Mouse (Mus musculus) hindbrain, embryonic 12.5 days (tissue): Measurements from ENCODE around the gene Slc43a3. TPM values are rescaled to one million over a fixed set of nuclear protein-coding genes. Genes with fewer than 3 reads are reported as not detected.

Experiments used
- ATAC-seq: fragments of 200-750 bp; cut with Nextera tagmentation; 2 replicates; pipeline ENCODE4 v1.8.0; 2017; ENCODE audit warnings: moderate TSS enrichment; ENCODE audit not compliant: low FRiP score
- H3K27ac ChIP-seq: fragments of 300-500 bp; sonication (generic); 2 replicates; pipeline ENCODE4 v1.5.1; 2016; ENCODE audit warnings: mild to moderate bottlenecking
- H3K27me3 ChIP-seq: fragments of 300-500 bp; sonication (generic); 2 replicates; pipeline ENCODE4 v1.6.1; 2016; ENCODE audit warnings: mild to moderate bottlenecking
- H3K36me3 ChIP-seq: fragments of 300-500 bp; sonication (generic); 2 replicates; pipeline ENCODE4 v1.6.1; 2016; ENCODE audit warnings: mild to moderate bottlenecking
- H3K4me1 ChIP-seq: fragments of 300-500 bp; sonication (generic); 2 replicates; pipeline ENCODE4 v1.6.1; 2016
- H3K4me2 ChIP-seq: fragments of 300-500 bp; sonication (generic); replicated peaks from 2 replicates; pipeline ENCODE4 v1.6.1; 2016; ENCODE audit warnings: mild to moderate bottlenecking
- H3K4me3 ChIP-seq: fragments of 300-500 bp; sonication (generic); 2 replicates; pipeline ENCODE4 v1.5.1; 2016; ENCODE audit warnings: mild to moderate bottlenecking
- H3K9ac ChIP-seq: fragments of 300-500 bp; sonication (generic); 2 replicates; pipeline ENCODE4 v1.6.1; 2016; ENCODE audit warnings: mild to moderate bottlenecking, moderate library complexity
- H3K9me3 ChIP-seq: fragments of 300-500 bp; sonication (generic); replicated peaks from 2 replicates; pipeline ENCODE4 v1.6.1; 2016; ENCODE audit warnings: mild to moderate bottlenecking
- WGBS: fragments of 180-500 bp; shearing (Covaris S2); methylation state at CpG from one replicate; pipeline ENCODE4 v1.1.7; 2016; 5-methylcytosine and 5-hydroxymethylcytosine counted together
- polyA plus RNA-seq: library from polyadenylated mRNA; unstranded; fragments of >200 nt; fragmentation: Nextera tagmentation; extraction: Ambion mirVana; gene quantifications from 2 replicates; pipeline ENCODE4 v1.2.1, GENCODE M21; 2016

Slc43a3 gene
- polyA plus RNA-seq, 1 experiment from 2014 or later, result 20.7 TPM

- Histone ChIP-seq H3K27me3 (no peaks in the 10 kb centered on the region), H3K9me3 (no peaks in the 10 kb centered on the region), H3K36me3 (no peaks in the 10 kb centered on the region), H3K4me1 (peaks cover 3% of the 10 kb centered on the region; the same call in 1 of the 2 replicates), H3K4me3 (no peak overlapping the region), H3K9ac (no peak overlapping the region), H3K4me2 (no peak overlapping the region), H3K27ac (no peak overlapping the region)
- ATAC-seq, result no peak
- WGBS, result 90% methylated on average over 2 of the region's 2 CpGs
These were observed 5.0 kb downstream of the Slc43a3 start for GRCm38 (mm10) chr2:84941332-84941731.

- ATAC-seq, result no peak
- no peaks in the 10 kb centered on the region for H3K9me3 ChIP-seq
- no peak overlapping the region for H3K9ac ChIP-seq
- no peak overlapping the region for H3K4me3 ChIP-seq
- no peak overlapping the region for H3K4me2 ChIP-seq
- no peaks in the 10 kb centered on the region for H3K36me3 ChIP-seq
- H3K27me3 ChIP-seq, result no peaks in the 10 kb centered on the region
- no peaks in the 10 kb centered on the region for H3K4me1 ChIP-seq
- 93% methylated on average over 4 of the region's 4 CpGs for WGBS
- H3K27ac ChIP-seq, result no peak overlapping the region
These were observed 5.4 kb downstream of the Slc43a3 start for GRCm38 (mm10) chr2:84941795-84942194.

GRCm38 (mm10) chr2:84947154-84947771 is 10.9 kb downstream of the Slc43a3 start:
- no peaks in the 10 kb centered on the region for H3K9me3 ChIP-seq
- no peak overlapping the region for H3K27ac ChIP-seq
- no peak for ATAC-seq
- 89% methylated on average over 3 of the region's 3 CpGs for WGBS
- no peaks in the 10 kb centered on the region for H3K4me1 ChIP-seq
- H3K27me3 ChIP-seq, result no peaks in the 10 kb centered on the region
- no peaks in the 10 kb centered on the region for H3K36me3 ChIP-seq
- H3K4me2 ChIP-seq, result no peak overlapping the region
- no peak overlapping the region for H3K4me3 ChIP-seq
- no peak overlapping the region for H3K9ac ChIP-seq

- no peak overlapping the region for H3K4me3 ChIP-seq
- no peak for ATAC-seq
- 87% methylated on average over 7 of the region's 7 CpGs for WGBS
- H3K36me3 ChIP-seq, result no peaks in the 10 kb centered on the region
- H3K9ac ChIP-seq, result no peak overlapping the region
- no peaks in the 10 kb centered on the region for H3K27me3 ChIP-seq
- H3K9me3 ChIP-seq, result no peaks in the 10 kb centered on the region
- no peak overlapping the region for H3K27ac ChIP-seq
- no peaks in the 10 kb centered on the region for H3K4me1 ChIP-seq
- no peak overlapping the region for H3K4me2 ChIP-seq
These were observed 11.9 kb downstream of the Slc43a3 start for GRCm38 (mm10) chr2:84948252-84948651.

GRCm38 (mm10) chr2:84948721-84949120 is 12.3 kb downstream of the Slc43a3 start:
- no peak for ATAC-seq
- Histone ChIP-seq H3K27ac (no peak overlapping the region), H3K36me3 (no peaks in the 10 kb centered on the region), H3K9ac (no peak overlapping the region), H3K4me1 (no peaks in the 10 kb centered on the region), H3K4me2 (no peak overlapping the region), H3K27me3 (no peaks in the 10 kb centered on the region), H3K9me3 (no peaks in the 10 kb centered on the region), H3K4me3 (no peak overlapping the region)
- 93% methylated on average over 2 of the region's 2 CpGs for WGBS

DNA sequence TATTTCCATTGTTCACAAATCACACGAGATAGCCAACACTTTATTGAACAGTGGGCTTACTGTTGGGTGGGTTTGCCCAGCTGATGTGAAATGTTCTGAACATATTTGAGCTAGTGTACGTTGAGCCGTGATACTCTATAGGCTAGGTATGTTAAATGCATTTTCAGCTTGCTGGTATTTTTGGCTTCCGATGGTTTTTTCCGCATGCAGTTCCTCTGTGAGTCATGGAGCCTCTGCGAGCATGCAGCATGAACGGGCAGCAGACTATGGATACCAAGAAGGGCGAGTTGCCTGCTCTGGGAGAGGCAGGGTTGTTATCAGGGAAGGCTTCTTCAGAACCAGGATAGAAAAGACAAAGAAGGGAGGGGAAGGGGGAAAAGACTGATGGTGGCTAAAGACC is 14.6 kb downstream of the Slc43a3 start:
- ATAC-seq, result no peak
- no peaks in the 10 kb centered on the region for H3K9me3 ChIP-seq
- H3K9ac ChIP-seq, result no peak overlapping the region
- 95% methylated on average over 8 of the region's 8 CpGs for WGBS
- no peaks in the 10 kb centered on the region for H3K36me3 ChIP-seq
- no peaks in the 10 kb centered on the region for H3K4me1 ChIP-seq
- no peak overlapping the region for H3K4me3 ChIP-seq
- H3K27me3 ChIP-seq, result no peaks in the 10 kb centered on the region
- H3K27ac ChIP-seq, result no peak overlapping the region
- H3K4me2 ChIP-seq, result no peak overlapping the region

DNA sequence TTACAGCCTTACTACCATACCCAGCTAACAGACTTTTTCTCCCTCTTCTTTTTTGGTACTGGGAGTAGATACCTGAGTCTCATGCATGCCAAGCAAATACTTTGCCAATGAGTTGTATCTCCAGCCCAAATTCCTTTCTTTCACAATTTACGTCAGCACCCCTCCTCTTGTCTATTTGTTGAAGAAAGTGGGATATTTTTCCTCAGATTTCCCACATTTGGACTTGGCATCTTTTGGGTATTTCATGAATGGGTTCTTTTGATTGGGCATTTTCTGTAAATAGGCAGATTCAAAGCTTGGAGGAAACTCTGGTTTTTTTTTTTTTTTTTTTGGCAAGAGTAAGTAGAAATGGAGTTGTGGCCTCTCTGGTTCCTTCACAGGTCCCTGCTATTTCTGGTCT is 15.9 kb downstream of the Slc43a3 start:
- H3K4me1 ChIP-seq, result no peaks in the 10 kb centered on the region
- H3K27ac ChIP-seq, result no peak overlapping the region
- no peaks in the 10 kb centered on the region for H3K36me3 ChIP-seq
- no peak overlapping the region for H3K4me3 ChIP-seq
- 97% methylated on average over 1 of the region's 1 CpGs for WGBS
- H3K9ac ChIP-seq, result no peak overlapping the region
- no peak for ATAC-seq
- H3K4me2 ChIP-seq, result no peak overlapping the region
- H3K27me3 ChIP-seq, result no peaks in the 10 kb centered on the region
- H3K9me3 ChIP-seq, result no peaks in the 10 kb centered on the region

DNA sequence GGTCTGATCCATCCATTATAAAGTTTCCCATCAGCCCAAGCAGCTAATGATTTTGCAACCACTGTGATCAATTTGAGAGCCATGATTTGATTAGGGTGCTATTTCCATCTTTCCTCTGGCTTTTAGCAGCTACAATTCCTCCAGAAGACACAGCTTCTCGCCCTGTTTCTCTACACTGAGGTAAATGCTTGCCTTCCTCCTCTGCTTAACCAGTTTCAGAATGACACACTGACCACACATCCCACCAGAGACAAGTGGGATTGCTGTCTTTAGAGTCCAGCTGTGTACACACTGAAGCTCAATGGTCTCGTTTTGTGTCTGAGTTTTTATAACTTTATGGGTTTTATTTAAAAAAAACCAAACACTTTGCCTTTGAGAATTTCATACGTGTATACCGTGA is 16.3 kb downstream of the Slc43a3 start:
- no peaks in the 10 kb centered on the region for H3K9me3 ChIP-seq
- no peak overlapping the region for H3K4me2 ChIP-seq
- H3K4me3 ChIP-seq, result no peak overlapping the region
- no peak overlapping the region for H3K27ac ChIP-seq
- no peak overlapping the region for H3K9ac ChIP-seq
- H3K36me3 ChIP-seq, result no peaks in the 10 kb centered on the region
- H3K4me1 ChIP-seq, result no peaks in the 10 kb centered on the region
- ATAC-seq, result no peak
- 84% methylated on average over 4 of the region's 4 CpGs for WGBS
- no peaks in the 10 kb centered on the region for H3K27me3 ChIP-seq

GRCm38 (mm10) chr2:84955435-84955834 is 19.1 kb downstream of the Slc43a3 start:
- ATAC-seq, result no peak
- no peak overlapping the region for H3K9ac ChIP-seq
- no peaks in the 10 kb centered on the region for H3K27me3 ChIP-seq
- H3K4me3 ChIP-seq, result no peak overlapping the region
- H3K4me1 ChIP-seq, result no peaks in the 10 kb centered on the region
- no peak overlapping the region for H3K27ac ChIP-seq
- no peak overlapping the region for H3K4me2 ChIP-seq
- no peaks in the 10 kb centered on the region for H3K36me3 ChIP-seq
- no peaks in the 10 kb centered on the region for H3K9me3 ChIP-seq
- WGBS, result 91% methylated on average over 9 of the region's 9 CpGs

GRCm38 (mm10) chr2:84956274-84956673 is 19.9 kb downstream of the Slc43a3 start:
- Histone ChIP-seq H3K4me2 (no peak overlapping the region), H3K4me1 (no peaks in the 10 kb centered on the region), H3K9me3 (no peaks in the 10 kb centered on the region), H3K27me3 (no peaks in the 10 kb centered on the region), H3K36me3 (no peaks in the 10 kb centered on the region), H3K4me3 (no peak overlapping the region), H3K9ac (no peak overlapping the region), H3K27ac (no peak overlapping the region)
- no peak for ATAC-seq
- 58% methylated on average over 5 of the region's 5 CpGs for WGBS

GRCm38 (mm10) chr2:84958588-84959264 is 22.3 kb downstream of the Slc43a3 start:
- Histone ChIP-seq H3K4me3 (no peak overlapping the region), H3K4me1 (peaks cover 5% of the 10 kb centered on the region; the same call in 1 of the 2 replicates), H3K4me2 (no peak overlapping the region), H3K9me3 (no peaks in the 10 kb centered on the region), H3K9ac (no peak overlapping the region), H3K27ac (no peak overlapping the region), H3K27me3 (no peaks in the 10 kb centered on the region), H3K36me3 (no peaks in the 10 kb centered on the region)
- WGBS, result 92% methylated on average over 11 of the region's 11 CpGs
- ATAC-seq, result no peak

DNA sequence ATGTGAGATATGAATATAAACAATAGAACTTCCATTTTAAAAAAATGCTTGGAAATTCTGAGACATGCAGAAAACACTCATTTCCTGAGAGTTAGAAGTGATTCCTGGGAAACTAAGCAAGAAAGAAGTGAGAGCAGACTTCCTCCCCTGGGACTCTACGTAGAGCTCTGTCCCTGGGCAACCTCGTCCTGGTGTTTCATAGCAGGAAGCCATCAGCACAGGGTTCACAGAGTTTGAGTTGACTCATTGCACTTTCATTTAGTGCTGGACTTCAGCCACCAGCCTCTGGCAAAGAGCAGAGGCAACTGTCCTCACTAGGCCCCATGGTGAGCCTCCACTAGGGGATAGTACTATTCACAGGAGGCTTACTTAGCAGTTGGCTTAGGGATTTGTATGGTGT is 24.9 kb downstream of the Slc43a3 start:
- H3K36me3 ChIP-seq, result no peaks in the 10 kb centered on the region
- H3K27me3 ChIP-seq, result no peaks in the 10 kb centered on the region
- no peak overlapping the region for H3K4me2 ChIP-seq
- 64% methylated on average over 2 of the region's 2 CpGs for WGBS
- no peak overlapping the region for H3K4me3 ChIP-seq
- H3K4me1 ChIP-seq, result peaks cover 5% of the 10 kb centered on the region; the same call in 1 of the 2 replicates
- no peak overlapping the region for H3K9ac ChIP-seq
- no peaks in the 10 kb centered on the region for H3K9me3 ChIP-seq
- no peak for ATAC-seq
- no peak overlapping the region for H3K27ac ChIP-seq

DNA sequence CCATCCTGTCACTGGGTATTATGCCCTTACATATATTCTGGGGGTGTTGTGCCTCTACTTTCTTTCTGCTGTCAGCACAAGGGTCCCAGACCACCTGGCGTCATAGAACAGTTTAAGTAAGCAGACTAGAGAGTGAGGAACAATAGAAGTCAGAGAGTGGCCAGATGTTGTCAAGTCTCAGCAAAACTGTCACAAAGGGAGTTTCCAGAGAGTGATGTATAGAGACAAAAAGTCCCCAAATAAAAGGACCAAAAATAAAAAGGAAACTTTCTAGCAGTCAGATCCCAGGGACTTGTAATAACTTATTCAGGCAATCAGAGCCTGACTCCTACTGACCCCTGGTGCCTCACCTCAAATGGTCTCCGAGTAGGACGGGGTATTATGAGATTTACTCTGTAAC is 25.5 kb downstream of the Slc43a3 start:
- Histone ChIP-seq H3K4me3 (no peak overlapping the region), H3K27ac (no peak overlapping the region), H3K9ac (no peak overlapping the region), H3K9me3 (no peaks in the 10 kb centered on the region), H3K4me2 (no peak overlapping the region), H3K4me1 (peaks cover 5% of the 10 kb centered on the region; the same call in 1 of the 2 replicates), H3K27me3 (no peaks in the 10 kb centered on the region), H3K36me3 (no peaks in the 10 kb centered on the region)
- 73% methylated on average over 3 of the region's 3 CpGs for WGBS
- ATAC-seq, result no peak
